Mouse (Mus musculus): ENCODE results near the gene Nop2. TPM values are rescaled to one million over a fixed set of nuclear protein-coding genes. Genes with fewer than 3 reads are reported as not detected.

The Nop2 gene
- polyA plus RNA-seq, 1 experiment, result 24.5 TPM

DNA sequence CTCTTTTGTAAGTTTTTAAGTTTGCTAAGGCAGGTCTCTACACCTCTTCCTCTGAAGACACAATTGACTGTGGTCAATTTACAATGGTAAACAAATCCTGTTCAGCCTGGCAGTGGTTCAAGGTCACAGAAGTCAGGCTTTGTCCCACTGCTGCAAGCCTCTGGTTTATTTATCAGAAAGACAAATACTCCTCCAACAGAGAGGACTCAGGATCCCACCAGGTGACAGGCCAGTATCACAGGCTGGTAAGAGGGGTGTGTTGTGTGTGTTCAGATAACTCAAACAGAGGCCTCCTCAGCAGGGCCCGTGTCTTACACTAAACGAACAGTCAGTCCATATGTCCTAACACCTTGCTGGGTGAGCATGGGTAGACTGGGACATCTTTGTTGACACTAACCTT lies 40.8 kb downstream of the Nop2 start:
- Histone ChIP-seq H3K27ac (ENCODE audit: control insufficient read depth, insufficient read depth, low read depth, low read length) (peak overlapping the region; percentile 39), H3K27me3 (ENCODE audit: control insufficient read depth, insufficient read depth, low read length) (no peaks in the 10 kb centered on the region), H3K4me3 (ENCODE audit: control insufficient read depth, low read depth, low read length) (no peak overlapping the region), H3K4me1 (ENCODE audit: control insufficient read depth, insufficient read depth, low read length) (no peaks in the 10 kb centered on the region), H3K36me3 (ENCODE audit: control insufficient read depth, insufficient read depth, low read length) (peaks cover 8% of the 10 kb centered on the region)
- no peak for TF ChIP-seq POLR2A (IDR thresholded peaks at IDR 0.05; ENCODE audit: control insufficient read depth, low read depth, low read length)
- no peak for TF ChIP-seq CTCF (IDR thresholded peaks at IDR 0.05; ENCODE audit: control insufficient read depth, insufficient read depth, insufficient replicate concordance, low read depth, low read length)

DNA sequence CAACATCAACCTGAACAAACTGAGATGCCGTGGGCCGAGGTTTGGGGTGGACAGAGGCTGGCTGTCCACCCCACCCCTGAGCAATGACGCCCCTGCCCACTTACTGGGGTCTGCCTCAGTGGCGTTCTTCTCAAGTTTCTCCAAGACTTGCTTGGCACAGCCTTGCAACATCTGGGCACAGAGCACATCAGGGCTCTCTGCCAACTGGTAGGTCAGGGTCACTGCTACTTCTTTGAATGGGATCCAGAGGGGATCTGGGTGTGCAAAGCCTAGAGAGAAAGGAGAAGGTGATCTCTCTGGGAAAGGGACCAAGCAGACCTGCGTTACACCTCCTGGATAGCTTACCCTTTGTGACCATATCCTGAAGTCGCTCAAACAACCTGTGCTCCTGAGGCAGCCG lies 41.5 kb downstream of the Nop2 start:
- H3K27me3 ChIP-seq (ENCODE audit: control insufficient read depth, insufficient read depth, low read length), result no peaks in the 10 kb centered on the region
- TF ChIP-seq CTCF (IDR thresholded peaks at IDR 0.05; ENCODE audit: control insufficient read depth, insufficient read depth, insufficient replicate concordance, low read depth, low read length), result no peak
- no peak for TF ChIP-seq POLR2A (IDR thresholded peaks at IDR 0.05; ENCODE audit: control insufficient read depth, low read depth, low read length)
- no peak overlapping the region for H3K27ac ChIP-seq (ENCODE audit: control insufficient read depth, insufficient read depth, low read depth, low read length)
- H3K36me3 ChIP-seq (ENCODE audit: control insufficient read depth, insufficient read depth, low read length), result peaks cover 10% of the 10 kb centered on the region
- H3K4me3 ChIP-seq (ENCODE audit: control insufficient read depth, low read depth, low read length), result no peak overlapping the region
- no peaks in the 10 kb centered on the region for H3K4me1 ChIP-seq (ENCODE audit: control insufficient read depth, insufficient read depth, low read length)

DNA sequence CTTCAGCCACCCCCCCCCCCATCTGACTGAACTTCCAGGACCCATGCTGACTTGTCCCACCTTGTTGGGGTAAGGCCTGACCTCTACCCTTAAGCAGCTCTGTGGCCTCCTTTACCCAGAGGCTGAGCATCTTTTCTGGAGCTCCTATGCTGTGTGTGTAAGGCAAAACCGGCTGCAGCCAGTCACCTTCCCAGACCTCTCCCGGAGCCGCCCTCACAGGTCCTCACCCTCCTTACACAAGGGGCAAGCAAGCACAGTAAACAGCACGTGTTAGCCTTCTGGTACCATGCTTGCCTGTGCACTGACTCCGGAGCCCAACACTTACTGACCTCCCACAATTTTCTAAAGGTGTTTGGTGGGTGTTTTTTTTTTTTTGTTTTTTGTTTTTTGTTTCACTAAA lies 43.8 kb downstream of the Nop2 start:
- no peak for TF ChIP-seq CTCF (IDR thresholded peaks at IDR 0.05; ENCODE audit: control insufficient read depth, insufficient read depth, insufficient replicate concordance, low read depth, low read length)
- TF ChIP-seq POLR2A (IDR thresholded peaks at IDR 0.05; ENCODE audit: control insufficient read depth, low read depth, low read length), result no peak
- Histone ChIP-seq H3K36me3 (ENCODE audit: control insufficient read depth, insufficient read depth, low read length) (peaks cover 11% of the 10 kb centered on the region), H3K4me3 (ENCODE audit: control insufficient read depth, low read depth, low read length) (no peak overlapping the region), H3K27me3 (ENCODE audit: control insufficient read depth, insufficient read depth, low read length) (no peaks in the 10 kb centered on the region), H3K27ac (ENCODE audit: control insufficient read depth, insufficient read depth, low read depth, low read length) (peak overlapping the region; percentile 20; the same call in 1 of the 2 replicates), H3K4me1 (ENCODE audit: control insufficient read depth, insufficient read depth, low read length) (no peaks in the 10 kb centered on the region)

DNA sequence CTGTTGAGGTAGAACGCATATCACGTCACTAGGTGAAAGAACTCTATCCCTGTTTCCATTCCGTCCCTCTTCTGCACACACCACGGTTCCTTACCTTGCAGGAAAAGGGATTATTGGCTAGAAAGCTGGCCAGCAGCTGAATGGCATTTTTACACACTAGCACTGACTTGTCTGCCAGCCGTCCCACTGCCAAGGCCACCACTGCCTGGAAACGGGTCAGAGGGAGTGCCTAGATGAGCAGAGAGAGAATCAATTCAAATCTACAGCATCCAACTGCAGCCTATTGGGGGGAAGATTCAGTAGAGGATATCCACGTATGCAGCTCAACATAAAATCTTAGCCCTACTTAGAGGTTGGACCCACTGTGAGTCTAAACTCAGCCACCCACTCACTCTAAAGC lies 47.9 kb downstream of the Nop2 start:
- no peak overlapping the region for H3K27ac ChIP-seq (ENCODE audit: control insufficient read depth, insufficient read depth, low read depth, low read length)
- TF ChIP-seq CTCF (IDR thresholded peaks at IDR 0.05; ENCODE audit: control insufficient read depth, insufficient read depth, insufficient replicate concordance, low read depth, low read length) (no peak), POLR2A (IDR thresholded peaks at IDR 0.05; ENCODE audit: control insufficient read depth, low read depth, low read length) (no peak)
- no peaks in the 10 kb centered on the region for H3K27me3 ChIP-seq (ENCODE audit: control insufficient read depth, insufficient read depth, low read length)
- no peaks in the 10 kb centered on the region for H3K4me1 ChIP-seq (ENCODE audit: control insufficient read depth, insufficient read depth, low read length)
- no peak overlapping the region for H3K4me3 ChIP-seq (ENCODE audit: control insufficient read depth, low read depth, low read length)
- peaks cover 7% of the 10 kb centered on the region for H3K36me3 ChIP-seq (ENCODE audit: control insufficient read depth, insufficient read depth, low read length)

DNA sequence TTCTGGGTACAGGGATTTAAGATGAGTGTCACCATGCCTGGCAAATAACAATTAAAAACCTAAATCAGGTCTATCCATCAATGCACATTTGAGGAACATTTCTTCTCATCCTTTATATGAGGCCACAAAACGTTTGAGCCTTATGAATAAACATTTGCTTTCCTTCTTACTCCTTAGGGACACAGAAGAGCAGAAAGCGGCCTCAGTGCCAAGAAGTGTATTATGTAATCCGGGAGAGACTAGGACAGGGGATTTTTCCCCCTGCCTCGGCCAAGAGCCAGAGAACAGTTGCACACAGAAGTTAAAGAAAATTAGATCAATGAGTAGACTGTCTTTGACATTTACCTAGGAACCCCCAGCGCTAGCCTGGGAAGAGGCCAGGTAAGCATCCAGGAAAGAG lies 50.4 kb downstream of the Nop2 start:
- Histone ChIP-seq H3K27me3 (ENCODE audit: control insufficient read depth, insufficient read depth, low read length) (no peaks in the 10 kb centered on the region), H3K4me3 (ENCODE audit: control insufficient read depth, low read depth, low read length) (no peak overlapping the region), H3K27ac (ENCODE audit: control insufficient read depth, insufficient read depth, low read depth, low read length) (no peak overlapping the region), H3K4me1 (ENCODE audit: control insufficient read depth, insufficient read depth, low read length) (no peaks in the 10 kb centered on the region), H3K36me3 (ENCODE audit: control insufficient read depth, insufficient read depth, low read length) (peaks cover 8% of the 10 kb centered on the region)
- TF ChIP-seq CTCF (IDR thresholded peaks at IDR 0.05; ENCODE audit: control insufficient read depth, insufficient read depth, insufficient replicate concordance, low read depth, low read length) (no peak), POLR2A (IDR thresholded peaks at IDR 0.05; ENCODE audit: control insufficient read depth, low read depth, low read length) (no peak)

DNA sequence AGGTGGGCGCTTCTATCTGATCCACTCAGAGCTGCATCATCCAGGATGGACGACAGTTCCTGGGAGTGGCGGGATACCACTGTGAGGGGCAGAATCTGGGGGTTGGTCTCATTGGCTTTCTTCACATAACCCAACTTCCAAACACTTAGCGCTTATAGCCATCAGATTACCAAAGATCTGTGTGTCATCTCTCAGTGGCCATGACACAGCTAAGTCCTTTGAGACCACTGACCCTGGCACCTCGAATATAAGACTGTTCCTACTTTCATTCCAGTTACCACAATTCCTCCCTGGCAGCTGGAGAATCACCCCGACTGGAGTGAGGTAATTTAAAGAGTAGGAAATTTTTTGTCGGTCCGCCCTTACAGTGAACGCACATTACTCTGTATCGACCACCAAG lies 54.5 kb downstream of the Nop2 start:
- TF ChIP-seq CTCF (IDR thresholded peaks at IDR 0.05; ENCODE audit: control insufficient read depth, insufficient read depth, insufficient replicate concordance, low read depth, low read length) (no peak), POLR2A (IDR thresholded peaks at IDR 0.05; ENCODE audit: control insufficient read depth, low read depth, low read length) (no peak)
- H3K27me3 ChIP-seq (ENCODE audit: control insufficient read depth, insufficient read depth, low read length), result no peaks in the 10 kb centered on the region
- no peak overlapping the region for H3K27ac ChIP-seq (ENCODE audit: control insufficient read depth, insufficient read depth, low read depth, low read length)
- H3K4me3 ChIP-seq (ENCODE audit: control insufficient read depth, low read depth, low read length), result no peak overlapping the region
- H3K4me1 ChIP-seq (ENCODE audit: control insufficient read depth, insufficient read depth, low read length), result no peaks in the 10 kb centered on the region
- H3K36me3 ChIP-seq (ENCODE audit: control insufficient read depth, insufficient read depth, low read length), result peaks cover 4% of the 10 kb centered on the region

DNA sequence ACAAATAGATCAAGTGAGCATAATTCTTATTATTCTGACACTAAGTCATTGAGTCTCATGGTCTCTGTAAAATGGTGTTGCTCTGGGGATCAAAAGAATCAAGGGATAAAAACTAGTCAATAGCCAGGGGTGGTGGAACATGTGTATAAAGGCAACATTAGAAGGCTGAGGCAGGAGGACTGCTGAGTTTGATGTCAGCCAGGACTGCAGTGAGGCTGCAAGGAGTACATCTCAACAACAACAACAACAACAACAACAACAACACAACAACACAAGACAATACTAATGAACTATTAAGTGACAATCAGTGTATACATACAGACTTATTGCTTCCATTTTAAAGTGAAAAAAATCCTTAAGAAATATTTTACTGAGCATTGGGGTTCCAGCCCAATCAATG lies 59.1 kb downstream of the Nop2 start:
- TF ChIP-seq CTCF (IDR thresholded peaks at IDR 0.05; ENCODE audit: control insufficient read depth, insufficient read depth, insufficient replicate concordance, low read depth, low read length), result no peak
- TF ChIP-seq POLR2A (IDR thresholded peaks at IDR 0.05; ENCODE audit: control insufficient read depth, low read depth, low read length), result no peak
- Histone ChIP-seq H3K27me3 (ENCODE audit: control insufficient read depth, insufficient read depth, low read length) (no peaks in the 10 kb centered on the region), H3K36me3 (ENCODE audit: control insufficient read depth, insufficient read depth, low read length) (peaks cover 1% of the 10 kb centered on the region), H3K4me1 (ENCODE audit: control insufficient read depth, insufficient read depth, low read length) (no peaks in the 10 kb centered on the region), H3K4me3 (ENCODE audit: control insufficient read depth, low read depth, low read length) (peak overlapping the region; percentile 89), H3K27ac (ENCODE audit: control insufficient read depth, insufficient read depth, low read depth, low read length) (peak overlapping the region; percentile 84; the same call in 1 of the 2 replicates)

Data from testis, adult 2 months (tissue).